9 mouse cellular contexts compared by ENCODE assay signal in the genomic region with DNA sequence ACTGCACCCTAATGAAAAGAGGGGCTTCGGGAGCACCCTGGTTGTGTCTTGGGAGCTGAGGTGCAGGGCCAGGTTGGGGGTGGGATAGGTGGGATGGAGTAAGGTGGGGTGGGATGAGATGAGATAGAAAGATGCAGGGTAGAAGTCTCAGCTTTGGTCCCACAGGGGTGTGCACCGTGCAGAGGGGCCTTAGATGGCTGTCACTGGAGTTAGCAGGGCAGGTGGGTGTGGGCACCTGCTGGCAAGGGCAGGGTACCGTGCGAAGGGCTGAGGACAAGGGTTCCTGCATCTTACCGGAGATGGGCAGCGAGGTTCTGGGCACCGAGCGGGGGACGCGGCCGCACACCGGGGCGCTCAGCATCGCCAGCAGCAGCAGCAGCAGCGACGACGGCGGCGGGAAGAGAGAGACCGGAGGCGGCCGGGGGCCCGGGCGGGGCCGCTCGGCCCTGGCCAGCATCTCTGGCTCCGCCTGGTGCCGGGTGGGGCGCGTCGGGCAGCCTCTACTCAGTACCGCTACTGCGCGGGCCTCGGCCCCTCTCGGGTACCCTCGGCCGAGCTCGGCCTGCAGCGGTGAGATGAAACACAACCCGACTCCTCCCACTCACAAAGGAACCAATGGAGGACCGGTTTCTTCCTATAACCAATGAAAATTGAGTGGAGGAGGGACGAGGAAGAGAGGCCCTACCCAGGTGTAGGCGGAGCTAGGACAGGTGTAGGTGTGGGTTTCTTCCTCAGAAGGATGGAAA. TPM values are rescaled to one million over a fixed set of nuclear protein-coding genes. Genes with fewer than 3 reads are reported as not detected.
DNase-seq lines count a peak whose midpoint lies in the region; ATAC-seq and TF ChIP-seq lines count a peak whose summit lies in the region.
"Had no signal": no experiment of that assay in that cellular context is flagged by ENCODE, and none has a peak within 500 bp of the region (broad histone marks: within the 10 kb centered on the region; RNA-seq: fewer than 3 reads in every experiment).

Gene Sema4f, minus strand, starts transcription at position 603 of the 746 bp plus-strand sequence.

- no peak for TF ChIP-seq POLR2A in ES-Bruce4 (IDR thresholded peaks at IDR 0.05; ENCODE audit: insufficient read depth, low read length)
- TF ChIP-seq POLR2A in lung, adult 2 months (IDR thresholded peaks at IDR 0.05; ENCODE audit: borderline replicate concordance, extremely low read depth, low read depth, low read length) = peak; percentile 42; the same call in 1 of the 2 replicates

- H3K9me3 ChIP-seq in ES-Bruce4 (replicated peaks; ENCODE audit: control insufficient read depth, insufficient read depth, low read length, poor library complexity, severe bottlenecking) = no peaks in the 10 kb centered on the region
- H3K9me3 ChIP-seq in hindbrain, embryonic 12.5 days (replicated peaks) = no peaks in the 10 kb centered on the region

- peak within 1 kb of the TSS; percentile 81 for H3K4me3 ChIP-seq in ES-Bruce4 (ENCODE audit: low read depth, low read length)
- peak within 1 kb of the TSS; percentile 66 for H3K4me3 ChIP-seq in hindbrain, embryonic 12.5 days
- H3K4me3 ChIP-seq in lung, adult 2 months (replicated peaks; ENCODE audit: extremely low read depth, low read depth, low read length) = peak within 1 kb of the TSS; percentile 68
- H3K4me3 ChIP-seq: erythroblast, embryonic 14.5 days had no signal

- peak within 1 kb of the TSS; percentile 3; the same call in 1 of the 2 replicates for H3K9ac ChIP-seq in ES-Bruce4 (ENCODE audit: low read depth, poor library complexity, severe bottlenecking)
- H3K9ac ChIP-seq in hindbrain, embryonic 12.5 days = peak within 1 kb of the TSS; percentile 82

- peak within 1 kb of the TSS; percentile 82 for H3K4me2 ChIP-seq in hindbrain, embryonic 12.5 days (replicated peaks)

- no peaks in the 10 kb centered on the region for H3K36me3 ChIP-seq in ES-Bruce4 (ENCODE audit: control insufficient read depth, insufficient read depth, low read length, poor library complexity, severe bottlenecking)
- 0 out of 2 replicates have a peak, but pooled peaks cover 3% of the 10 kb centered on the region for H3K36me3 ChIP-seq in hindbrain, embryonic 12.5 days

- DNase-seq in brain, adult 2 months (ENCODE audit: low read depth, low spot score) = peak; percentile 97
- peak; percentile 55 for DNase-seq in layer of hippocampus, adult 9-10 months (ENCODE audit: low spot score)
- DNase-seq in lung, adult 2 months = peak; percentile 65

- WGBS in hindbrain, embryonic 12.5 days = 1% methylated on average over 43 of the region's 44 CpGs
- 3% methylated on average over 44 of the region's 44 CpGs for WGBS in lung, adult 2 months

- no peak for TF ChIP-seq EP300 in ES-Bruce4 (IDR thresholded peaks at IDR 0.05; ENCODE audit: insufficient read depth, low read depth, low read length)

- H3K4me1 ChIP-seq in ES-Bruce4 (ENCODE audit: control insufficient read depth, insufficient read depth, low read length) = no peaks in the 10 kb centered on the region
- H3K4me1 ChIP-seq in hindbrain, embryonic 12.5 days = peaks cover 8% of the 10 kb centered on the region; the same call in 1 of the 2 replicates
- H3K4me1 ChIP-seq in lung, adult 2 months (ENCODE audit: control insufficient read depth, insufficient read depth, low read length) = peaks cover 3% of the 10 kb centered on the region; the same call in 1 of the 2 replicates

- no peak within 1 kb of the TSS for H3K27ac ChIP-seq in ES-Bruce4 (ENCODE audit: insufficient read depth, low read length)
- no peak within 1 kb of the TSS for H3K27ac ChIP-seq in hindbrain, embryonic 12.5 days

- no peaks in the 10 kb centered on the region; the same call in 1 of the 2 replicates for H3K27me3 ChIP-seq in ES-Bruce4 (ENCODE audit: control insufficient read depth, insufficient read depth, low read length, poor library complexity, severe bottlenecking)
- peaks cover 13% of the 10 kb centered on the region for H3K27me3 ChIP-seq in hindbrain, embryonic 12.5 days

- ATAC-seq in erythroid progenitor cell, adult 5-6 weeks (replicated peaks; ENCODE audit: low FRiP score, poor library complexity, severe bottlenecking) = 0 out of 2 replicates have a peak, but pooled peaks have one; percentile 42
- ATAC-seq in hindbrain, embryonic 12.5 days (ENCODE audit: low FRiP score) = peak; percentile 99
- ATAC-seq in neutrophil, adult 5-6 weeks (ENCODE audit: extremely low read depth, insufficient number of reproducible peaks, low FRiP score, poor library complexity, severe bottlenecking) = peak; percentile 58
- no peak; the same call in 1 of the 2 replicates for ATAC-seq in erythroblast, adult 5-6 weeks (replicated peaks; ENCODE audit: low FRiP score, poor library complexity, severe bottlenecking)

- TF ChIP-seq CTCF in ES-Bruce4 (IDR thresholded peaks at IDR 0.05; ENCODE audit: low read depth, low read length) = no peak
- TF ChIP-seq CTCF in lung, adult 2 months (IDR thresholded peaks at IDR 0.05; ENCODE audit: insufficient read depth, low read length) = no peak

RNA-seq across cellular contexts. Expression of gene Sema4f, which starts in this region (rescaled TPM):
- 1.2 and 1.9 TPM in 2 replicates for polyA plus RNA-seq in ES-Bruce4 (2011; ENCODE audit: insufficient read depth, insufficient read length, low read depth, missing spikeins)
- not detected in 2 replicates for total RNA-seq in erythroid progenitor cell, adult 5-6 weeks (2015; ENCODE audit: low replicate concordance)
- 0.39 TPM in 1 of 2 replicates, not detected in the other for total RNA-seq in erythroid progenitor cell, adult 5-6 weeks (2017; ENCODE audit: low replicate concordance)
- 10.8 and 10.9 TPM in 2 replicates for polyA plus RNA-seq in hindbrain, embryonic 12.5 days (2016; fragmentation: Nextera tagmentation; extraction: Ambion mirVana)
- 15.3 and 18.3 TPM in 2 replicates for polyA plus RNA-seq in lung, adult 2 months (2012; rRNA removed)
- total RNA-seq in neutrophil, adult 5-6 weeks (2017) = 0.58 and 1.5 TPM in 2 replicates
- total RNA-seq in erythroblast, adult 5-6 weeks (2015; ENCODE audit: low replicate concordance) = not detected in 2 replicates
- not detected in 2 replicates for total RNA-seq in erythroblast, adult 5-6 weeks (2017; ENCODE audit: low replicate concordance)
- polyA plus RNA-seq: erythroblast, embryonic 14.5 days had no signal

Comparison
In these comparisons a context has a peak if more than half of its experiments do, and no peak if none do; other contexts are left out.
1. Peak in ATAC-seq in erythroid progenitor cell, adult 5-6 weeks; RNA of the gene not detected or under 1 TPM.